Mouse (Mus musculus) 416B (cell line): ENCODE data around the gene Rab4b.

Experiments
- DNase-seq: peaks from one replicate; pipeline ENCODE4 v3.0.0; 2011; ENCODE audit warnings: low read depth

Gene Rab4b

DNA sequence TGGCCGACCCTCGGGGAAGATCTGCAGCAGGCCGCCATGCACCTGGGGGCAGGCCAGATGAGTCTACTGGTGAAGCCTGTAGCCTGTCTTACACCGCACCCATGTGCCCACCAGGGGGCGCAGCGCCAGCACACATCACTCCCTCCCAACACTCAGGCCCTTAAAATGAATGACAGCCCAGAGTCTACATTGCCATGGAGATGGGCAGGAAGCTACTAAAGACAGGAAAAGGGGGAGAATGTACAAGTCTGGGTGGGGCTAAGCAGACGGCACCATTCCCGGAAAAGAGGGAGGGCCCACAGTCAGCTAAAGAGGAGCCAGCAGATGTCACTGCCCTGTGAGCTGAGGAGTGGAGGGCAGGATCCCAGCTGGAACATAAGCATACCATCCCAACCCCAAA, 18.8 kb downstream of the Rab4b start:
- peak; percentile 95 for DNase-seq

DNA sequence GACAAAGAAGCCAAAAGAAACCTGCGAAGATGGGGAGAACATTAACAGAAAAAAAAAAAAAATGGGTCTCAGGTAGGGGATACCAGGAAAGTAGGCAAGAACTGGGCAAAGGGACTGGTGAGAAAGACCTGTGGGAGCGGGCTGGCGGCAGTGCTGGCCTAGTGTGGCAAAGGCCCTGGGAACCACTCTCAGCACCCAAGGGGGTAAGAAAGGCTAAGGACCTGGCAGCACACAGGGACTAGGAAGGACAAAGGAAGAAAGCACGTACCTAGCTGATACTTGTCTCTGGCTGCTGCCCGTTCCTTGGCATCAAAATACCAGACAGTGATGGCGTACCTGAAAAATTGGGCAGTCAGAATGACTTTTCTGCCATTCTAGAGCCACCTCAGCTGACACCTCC, 19.4 kb downstream of the Rab4b start:
- DNase-seq = no peak

DNA sequence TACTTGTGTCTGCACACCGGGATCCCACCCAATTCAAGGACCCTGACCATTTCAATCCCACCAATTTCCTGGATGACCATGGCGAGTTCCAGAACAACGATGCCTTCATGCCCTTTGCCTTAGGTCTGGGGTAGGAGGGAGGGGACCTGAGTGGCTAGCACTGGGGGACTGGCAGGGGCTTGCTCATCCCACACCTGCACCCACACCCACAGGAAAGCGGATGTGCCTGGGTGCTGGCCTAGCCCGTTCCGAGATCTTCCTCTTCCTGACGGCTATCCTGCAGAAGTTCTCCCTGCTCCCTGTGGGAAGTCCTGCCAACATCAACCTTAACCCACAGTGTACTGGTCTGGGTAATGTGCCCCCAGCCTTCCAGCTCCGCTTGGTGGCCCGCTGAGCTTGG, 20.5 kb downstream of the Rab4b start:
- no peak for DNase-seq

DNA sequence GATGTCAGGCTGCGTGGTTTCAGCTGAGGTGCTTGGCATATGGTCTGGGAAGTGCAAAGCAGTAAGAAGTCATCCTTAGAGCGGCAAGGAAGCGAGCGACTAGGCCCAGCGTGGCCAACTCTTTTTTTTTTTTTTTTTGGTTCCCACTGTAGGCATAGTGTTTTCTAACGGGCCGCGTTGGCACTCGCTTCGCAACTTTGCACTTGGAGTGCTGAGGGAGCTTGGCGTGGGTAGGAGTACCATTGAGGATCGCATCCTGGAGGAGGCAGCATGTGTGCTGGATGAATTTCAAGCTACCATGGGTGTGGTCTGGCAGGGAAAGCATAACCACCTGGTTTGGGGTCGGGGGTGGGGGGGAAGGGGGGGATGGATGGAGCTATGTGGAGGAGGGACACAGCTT, 22.7 kb downstream of the Rab4b start:
- no peak for DNase-seq

DNA sequence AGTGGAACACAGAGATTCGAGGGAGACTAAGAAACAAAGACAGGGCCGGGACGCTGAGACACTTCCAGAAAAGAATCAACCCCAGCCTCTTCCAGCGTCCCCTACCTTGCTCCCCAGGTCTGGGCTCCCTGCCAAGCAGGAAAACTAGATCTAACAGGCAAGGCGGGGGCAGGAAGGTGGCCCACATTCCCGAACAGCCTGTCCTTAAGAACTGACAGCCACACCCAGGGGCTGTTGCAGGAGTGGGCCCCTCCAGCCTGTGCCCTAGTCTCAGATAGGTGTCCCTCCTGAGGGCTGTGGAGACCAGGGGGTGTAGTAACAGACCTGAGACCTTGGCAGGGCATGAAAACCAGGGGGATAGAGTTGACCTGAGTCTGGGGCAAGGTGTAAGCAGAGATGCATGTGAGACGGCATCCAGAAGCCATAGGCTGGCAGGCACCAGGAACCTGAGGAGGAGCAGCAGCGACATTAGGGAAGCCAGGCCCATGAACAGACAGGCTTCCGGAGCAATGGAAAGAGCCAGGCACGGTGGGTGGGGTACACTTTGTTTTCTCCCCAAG, 25.4 kb downstream of the Rab4b start, which contains the start of gene Cyp2t4:
Gene Cyp2t4 (plus strand): TSS at position 510 of the 560 bp plus-strand sequence.
- DNase-seq = no peak

DNA sequence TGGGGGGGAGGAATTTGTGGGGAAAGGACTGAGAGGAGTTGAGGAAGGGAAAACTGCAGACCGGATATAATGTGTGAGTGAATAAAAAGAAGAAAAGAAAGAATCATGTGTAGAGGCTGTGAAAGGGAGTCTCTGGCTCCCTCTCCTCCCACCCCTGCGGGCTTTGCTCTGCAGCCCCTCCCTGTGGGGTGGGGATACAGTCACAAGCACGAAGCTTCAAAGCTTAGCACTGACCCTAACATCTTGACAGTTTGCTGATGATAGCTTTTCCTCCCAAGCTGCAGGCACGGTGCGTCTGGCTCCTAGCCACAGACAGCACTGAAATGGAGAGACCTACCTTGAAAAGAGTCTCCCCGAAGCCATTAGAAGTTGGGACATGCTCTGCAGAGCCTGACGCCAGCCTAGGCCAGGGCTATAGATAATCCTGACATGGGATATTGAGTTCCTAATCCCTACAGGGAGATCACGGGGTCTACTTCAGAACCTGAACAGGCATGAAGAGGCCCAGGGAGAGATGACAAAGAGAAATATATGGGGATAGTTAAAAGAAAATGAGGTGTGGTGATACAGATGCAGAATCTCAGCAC, 42.2 kb downstream of the Rab4b start:
- no peak for DNase-seq

DNA sequence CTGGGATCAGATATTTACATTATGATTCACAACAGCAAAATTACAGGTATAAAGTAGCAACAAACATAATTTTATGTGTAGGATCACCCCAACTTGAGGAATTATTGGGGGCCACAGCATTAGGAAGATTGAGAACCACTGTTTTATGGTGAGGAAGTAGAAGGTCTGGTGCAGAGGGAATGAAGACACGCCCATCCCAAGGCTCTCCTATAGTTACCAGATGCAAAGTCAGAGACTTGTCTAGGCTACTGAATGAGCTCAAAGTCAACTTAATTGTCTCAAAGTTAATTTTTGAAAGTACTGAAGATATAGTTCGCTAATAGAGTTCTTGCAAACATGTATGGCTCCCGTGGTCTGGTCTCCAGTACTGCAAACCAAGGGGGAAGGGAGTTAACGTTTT, 44.9 kb downstream of the Rab4b start:
- no peak for DNase-seq

DNA sequence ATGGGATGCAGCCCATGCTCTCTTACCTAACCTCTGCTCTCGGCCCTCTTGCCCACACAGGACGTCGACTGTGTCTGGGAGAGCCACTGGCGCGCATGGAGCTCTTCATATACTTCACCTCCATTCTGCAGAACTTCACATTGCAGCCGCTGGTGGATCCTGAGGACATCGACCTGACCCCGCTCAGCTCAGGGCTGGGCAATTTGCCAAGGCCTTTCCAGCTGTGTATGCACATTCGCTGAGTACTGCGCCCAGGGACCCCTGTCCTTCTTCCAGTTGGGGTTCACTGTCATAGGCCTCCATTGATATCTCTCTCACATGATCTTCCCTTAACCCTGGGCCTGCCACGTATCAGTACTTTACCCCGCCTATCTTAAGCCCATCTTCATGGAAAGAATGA, 45.5 kb downstream of the Rab4b start:
- DNase-seq = no peak

DNA sequence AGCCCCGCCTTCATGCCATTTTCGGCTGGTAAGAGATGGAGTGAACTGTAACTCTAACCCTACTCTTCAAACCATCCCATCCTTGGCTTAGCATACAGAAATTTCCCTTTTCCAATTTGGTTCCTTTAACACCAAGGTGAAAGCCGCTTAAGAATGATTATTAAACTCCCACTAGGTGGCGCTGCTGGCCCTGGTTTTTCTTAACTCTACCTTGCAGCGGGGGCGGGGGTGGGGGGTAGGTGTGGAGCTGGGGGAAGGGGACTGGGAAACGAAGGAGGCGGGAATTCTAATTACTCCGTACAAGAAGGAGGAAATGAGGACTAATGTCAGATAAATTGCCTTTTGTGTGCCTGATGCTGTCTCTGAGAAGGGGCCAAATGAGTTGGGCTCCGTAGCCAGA, 46.1 kb downstream of the Rab4b start:
- DNase-seq = peak; percentile 59

DNA sequence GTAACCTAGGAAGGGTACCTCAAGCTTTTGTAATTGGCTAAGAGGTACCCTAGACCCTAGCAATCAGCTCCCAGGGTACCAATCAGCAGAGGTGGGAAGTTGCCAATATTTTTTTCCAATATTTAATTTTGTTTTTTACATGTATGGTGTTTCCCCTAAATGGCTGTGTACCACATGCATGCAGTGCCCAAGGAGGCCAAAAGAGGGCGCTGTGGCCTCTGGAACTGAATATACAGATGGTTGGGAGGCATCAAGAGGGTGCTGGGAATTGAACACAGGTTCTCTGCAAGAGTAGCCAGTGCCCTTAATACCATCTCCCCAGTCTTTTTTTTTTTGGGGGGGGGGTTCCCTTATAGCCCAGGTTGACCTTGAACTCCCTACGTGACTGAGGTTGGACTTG, 47.3 kb downstream of the Rab4b start:
- no peak for DNase-seq

DNA sequence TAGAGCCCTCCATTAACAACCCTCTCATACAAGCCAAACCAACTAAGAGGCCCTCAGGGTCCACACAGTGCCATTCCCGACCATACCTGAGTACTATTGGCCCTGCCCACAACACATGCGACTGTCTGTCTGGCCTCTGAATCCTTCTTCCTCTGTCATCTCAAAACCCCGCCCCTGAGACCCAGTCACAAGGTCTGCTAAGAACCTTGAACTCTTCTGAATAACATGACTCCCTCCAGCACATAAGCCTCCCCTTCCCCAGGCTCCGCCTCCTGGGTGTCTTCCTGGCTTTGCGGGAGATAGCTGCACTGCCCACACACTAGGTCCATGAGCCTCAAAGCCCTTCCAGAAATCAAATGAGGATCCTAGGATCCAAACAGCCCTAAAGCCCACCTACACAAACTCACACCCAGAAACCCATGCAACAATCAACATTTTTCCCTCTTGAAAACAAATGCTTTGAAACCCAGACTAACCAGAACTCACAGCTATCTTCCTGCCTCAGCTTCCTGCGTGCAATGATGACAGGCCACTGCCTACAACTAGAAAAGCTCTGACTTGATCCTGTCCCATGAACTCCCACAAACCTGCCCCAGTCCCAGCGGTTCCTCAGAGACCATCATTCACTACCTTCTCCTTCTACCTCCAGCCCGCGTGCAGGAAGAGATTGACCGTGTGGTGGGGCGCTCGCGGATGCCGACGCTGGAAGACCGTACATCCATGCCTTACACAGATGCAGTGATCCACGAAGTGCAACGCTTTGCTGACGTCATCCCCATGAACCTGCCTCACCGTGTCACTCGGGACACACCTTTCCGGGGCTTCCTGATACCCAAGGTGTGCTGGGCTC, 48.0 kb downstream of the Rab4b start:
- no peak for DNase-seq

DNA sequence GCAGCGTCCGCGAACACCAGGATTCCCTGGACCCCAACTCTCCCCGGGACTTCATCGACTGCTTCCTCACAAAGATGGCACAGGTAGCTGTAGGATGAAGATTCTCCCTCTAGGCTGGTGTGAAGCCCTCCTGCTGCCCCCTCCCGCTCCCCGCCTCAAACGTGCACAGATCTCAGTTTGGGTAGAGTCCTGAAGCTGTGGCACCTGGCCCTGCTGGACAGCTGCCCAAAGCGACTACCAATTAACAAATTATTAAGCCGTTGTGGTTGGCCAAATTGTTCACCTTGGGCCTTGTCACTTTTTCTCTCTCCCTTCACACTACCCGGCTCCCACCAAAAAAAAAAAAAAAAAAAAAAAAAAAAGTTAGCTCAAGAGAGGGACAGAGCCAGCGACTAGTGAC, 48.9 kb downstream of the Rab4b start:
- DNase-seq = no peak

DNA sequence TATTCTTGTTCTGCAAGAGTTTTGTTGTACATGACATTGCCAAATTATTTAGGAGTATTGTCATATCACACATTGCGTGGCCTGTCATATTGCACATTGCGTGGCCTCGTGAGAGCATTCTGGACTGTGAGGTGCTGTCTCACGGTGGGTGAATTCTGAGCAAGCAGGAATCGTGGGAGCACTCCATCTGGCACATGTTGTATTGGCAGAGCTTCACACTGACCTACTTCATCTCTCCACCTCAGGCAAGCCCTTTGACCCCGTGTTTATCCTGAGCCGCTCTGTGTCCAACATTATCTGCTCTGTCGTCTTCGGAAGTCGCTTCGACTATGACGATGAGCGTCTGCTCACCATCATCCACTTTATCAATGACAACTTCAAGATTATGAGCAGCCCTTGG, 49.8 kb downstream of the Rab4b start:
- no peak for DNase-seq

DNA sequence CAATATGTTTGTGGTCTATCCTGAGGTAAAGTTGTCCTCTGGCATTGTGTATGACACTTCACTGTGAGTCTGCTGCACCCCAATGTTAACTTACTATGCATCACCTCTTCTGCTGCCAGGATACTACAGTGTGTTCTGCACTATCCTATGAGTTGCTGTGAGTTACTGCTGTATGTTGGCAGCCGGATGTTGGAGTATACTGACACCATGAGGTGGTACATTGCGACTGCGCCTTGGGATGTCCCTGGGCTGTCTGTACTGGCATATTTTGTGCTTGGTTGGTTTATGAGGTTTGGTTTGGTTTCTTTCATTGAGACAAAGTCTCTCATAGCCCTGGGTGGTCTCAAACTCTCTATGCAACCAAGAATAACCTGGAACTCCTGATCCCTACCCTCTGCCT, 50.5 kb downstream of the Rab4b start:
- peak; percentile 52 for DNase-seq

DNA sequence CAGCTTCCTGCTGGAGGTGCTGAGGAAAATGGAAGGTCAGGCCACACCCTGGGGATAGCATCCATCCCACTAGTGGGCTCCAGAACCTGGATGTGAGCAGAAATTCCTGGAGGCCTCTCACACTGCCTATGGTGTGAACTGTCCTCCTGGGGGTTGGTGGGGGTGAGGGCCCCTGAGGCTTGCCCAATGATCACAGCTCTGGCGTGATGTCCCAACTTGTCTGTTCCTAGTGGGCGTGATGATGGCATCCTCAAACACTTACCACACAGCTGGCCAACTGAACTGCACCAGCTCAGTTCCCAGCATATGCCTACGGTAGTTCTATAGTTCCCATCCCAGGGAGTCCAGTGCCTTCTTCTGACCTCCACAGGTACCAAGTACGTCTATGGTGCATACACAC, 53.7 kb downstream of the Rab4b start:
- DNase-seq = no peak

DNA sequence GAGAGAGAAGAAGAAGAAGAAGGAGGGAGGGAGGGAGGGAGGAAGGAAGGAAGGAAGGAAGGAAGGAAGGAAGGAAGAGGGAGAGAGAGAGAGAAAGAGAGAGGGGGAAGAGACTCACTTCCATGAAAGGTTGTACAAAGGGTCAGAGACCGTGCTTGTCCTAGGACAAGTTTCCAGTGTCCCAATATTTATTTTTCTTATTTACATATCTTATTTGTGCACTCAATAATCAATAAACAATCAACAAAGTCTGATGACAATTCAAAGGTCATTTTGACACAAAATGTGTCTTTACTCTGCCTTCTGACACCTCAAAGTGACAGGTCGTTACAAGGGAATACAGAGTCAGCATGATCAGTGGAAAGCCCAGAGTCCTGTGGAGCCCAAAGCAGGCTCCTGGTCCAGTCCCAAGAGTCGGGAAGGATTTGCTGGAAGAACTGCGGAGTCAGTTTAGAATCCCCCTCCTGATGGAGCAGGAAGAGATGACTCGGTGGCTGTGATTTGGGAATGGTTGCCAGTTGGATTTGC, 54.3 kb downstream of the Rab4b start:
- DNase-seq = no peak

DNA sequence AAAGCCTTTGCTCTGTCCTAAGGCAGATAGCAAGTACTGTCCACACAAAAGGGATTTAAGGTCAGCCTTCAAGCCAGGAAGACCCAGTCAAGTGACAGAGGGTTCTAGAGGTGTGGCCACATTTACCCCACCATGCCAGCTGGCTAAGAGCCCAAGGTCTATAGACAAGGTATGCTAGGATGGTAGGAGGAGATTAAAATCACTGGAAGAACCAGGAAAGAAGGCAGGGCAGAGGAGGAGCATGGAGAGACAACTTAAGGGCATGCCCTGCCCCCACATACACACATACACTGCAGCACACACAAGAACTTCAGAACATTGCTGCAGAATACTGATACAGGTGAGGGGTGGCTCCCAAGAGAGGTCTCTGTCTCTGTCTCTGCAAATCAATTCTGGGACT, 59.0 kb downstream of the Rab4b start, which contains the start of gene Cyp2f2:
Gene Cyp2f2 (plus strand): TSS at position 234 of the 400 bp plus-strand sequence.
- no peak for DNase-seq
